Mouse (Mus musculus) mouse embryonic stem cell (cell line): ENCODE results near the gene Eid3.

Experiments
- in situ Hi-C, 2 experiments: fragments of 300-500 bp; cut with MboI; formaldehyde crosslinking; loops; 1 replicate in 1 of 2; 3 replicates in 1 of 2; pipeline ENCODE4 v1.14.3; 2019 to 2020; ENCODE audit warnings: low sequenced_read_pairs in 2 of 2, low pct_unique_long_range_greater_than_20kb in 1 of 2, mixed read lengths in 1 of 2; ENCODE audit not compliant: unreplicated experiment in 1 of 2

The Eid3 gene

GRCm38 (mm10) chr10:82858691-82859532 lies 7.5 kb upstream of the Eid3 start:
- in situ Hi-C loops, result loop anchor here in 1 of 2 experiments (5.0 kb wide), 1 partner anchor 47 kb away; no protein-coding TSS in a partner anchor

- in situ Hi-C loops, result loop anchor here in 1 of 2 experiments (5.0 kb wide), 1 partner anchor 47 kb away; no protein-coding TSS in a partner anchor
Measured at GRCm38 (mm10) chr10:82859533-82859915, 6.9 kb upstream of the Eid3 start.

- in situ Hi-C loops, result no loop called here
Measured at GRCm38 (mm10) chr10:82860181-82860928, 6.1 kb upstream of the Eid3 start.

- in situ Hi-C loops, result no loop called here
Measured at GRCm38 (mm10) chr10:82860929-82861315, 5.5 kb upstream of the Eid3 start.

- in situ Hi-C loops, result no loop called here
Measured at GRCm38 (mm10) chr10:82863106-82863680, 3.2 kb upstream of the Eid3 start.

- in situ Hi-C loops, result no loop called here
Measured at GRCm38 (mm10) chr10:82863827-82864226, 2.6 kb upstream of the Eid3 start.

GRCm38 (mm10) chr10:82866832-82867231 lies 406 bp downstream of the Eid3 start:
- in situ Hi-C loops, result no loop called here

- in situ Hi-C loops, result no loop called here
Measured at GRCm38 (mm10) chr10:82868418-82869086, 2.1 kb downstream of the Eid3 start.

- in situ Hi-C loops, result no loop called here
Measured at GRCm38 (mm10) chr10:82875446-82875845, 9.0 kb downstream of the Eid3 start.

- in situ Hi-C loops, result no loop called here
Measured at GRCm38 (mm10) chr10:82876076-82876796, 9.8 kb downstream of the Eid3 start.

- in situ Hi-C loops, result no loop called here
Measured at GRCm38 (mm10) chr10:82887354-82887753, 20.9 kb downstream of the Eid3 start.

- in situ Hi-C loops, result no loop called here
Measured at GRCm38 (mm10) chr10:82888576-82888975, 22.1 kb downstream of the Eid3 start.

- in situ Hi-C loops, result no loop called here
Measured at GRCm38 (mm10) chr10:82889447-82889973, 23.1 kb downstream of the Eid3 start.

- in situ Hi-C loops, result loop anchor here in 1 of 2 experiments (10.0 kb wide), 1 partner anchor 76 kb away; no protein-coding TSS in a partner anchor
Measured at GRCm38 (mm10) chr10:82890936-82891335, 24.5 kb downstream of the Eid3 start.

- in situ Hi-C loops, result loop anchor here in 1 of 2 experiments (10.0 kb wide), 1 partner anchor 77 kb away; no protein-coding TSS in a partner anchor
Measured at GRCm38 (mm10) chr10:82891427-82891826, 25.0 kb downstream of the Eid3 start.

- in situ Hi-C loops, result loop anchor here in 1 of 2 experiments (10.0 kb wide), 1 partner anchor 78 kb away; no protein-coding TSS in a partner anchor
Measured at GRCm38 (mm10) chr10:82892442-82893055, 26.1 kb downstream of the Eid3 start.
